Mouse (Mus musculus): ENCODE data around the gene Vwa2. TPM values are rescaled to one million over a fixed set of nuclear protein-coding genes. Genes with fewer than 3 reads are reported as not detected.

Gene Vwa2
- polyA plus RNA-seq (2015; fragmentation: Nextera tagmentation; extraction: Ambion mirVana), result 0.99 and 1.0 TPM in 2 replicates

DNA sequence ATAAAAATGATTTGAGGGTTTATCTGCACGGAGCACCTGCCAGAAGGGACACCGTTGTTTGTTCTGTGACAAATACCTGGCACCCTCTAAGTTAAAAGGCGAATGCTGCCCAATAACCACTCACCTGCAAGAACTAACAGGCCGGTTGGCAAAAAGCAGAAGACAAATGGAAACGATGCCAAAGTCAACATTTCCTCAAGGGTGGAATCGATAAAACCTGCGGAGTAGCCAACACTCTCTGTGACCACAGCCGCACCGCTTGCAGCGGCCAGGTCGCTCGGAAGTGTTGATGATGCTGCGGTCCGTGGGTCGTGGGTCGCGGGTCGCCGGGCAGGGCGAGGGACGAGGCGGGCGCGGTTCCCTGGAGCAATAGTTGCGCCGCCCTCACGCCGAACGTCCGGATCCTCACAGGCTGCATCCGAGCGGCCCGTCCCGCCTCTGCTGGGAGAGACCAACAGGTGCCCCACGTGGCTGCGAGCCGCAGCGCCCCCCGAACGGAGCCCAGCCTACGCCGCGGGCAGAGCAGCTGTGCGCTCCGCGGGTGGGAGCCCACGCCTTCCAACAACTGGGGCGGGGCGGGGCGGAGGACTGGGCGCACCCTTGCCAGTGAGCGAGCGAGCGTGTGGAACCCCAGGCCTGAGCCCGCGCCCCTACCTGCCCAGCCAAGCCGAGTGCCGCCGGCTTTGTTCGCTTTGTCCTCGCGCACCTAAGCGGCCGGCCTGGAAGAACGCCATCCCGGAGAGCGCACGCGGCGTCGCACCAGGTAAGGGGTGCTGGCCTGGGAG is at the start of gene Vwa2:
TSS of gene Vwa2 (plus strand) at position 434 of the 785 bp plus-strand sequence.
- Histone ChIP-seq H3K4me3 (ENCODE audit: low read depth, low read length) (peak within 1 kb of the TSS; percentile 43), H3K9ac (ENCODE audit: low read length) (peak within 1 kb of the TSS; percentile 27), H3K4me1 (replicated peaks; ENCODE audit: control insufficient read depth, insufficient read depth) (no peaks in the 10 kb centered on the region), H3K4me2 (replicated peaks; ENCODE audit: low read depth) (peak within 1 kb of the TSS; percentile 89), H3K36me3 (ENCODE audit: control insufficient read depth, insufficient read depth, low read length) (no peaks in the 10 kb centered on the region), H3K27me3 (ENCODE audit: control insufficient read depth, insufficient read depth, low read length) (peaks cover 9% of the 10 kb centered on the region; the same call in 1 of the 2 replicates), H3K9me3 (ENCODE audit: control insufficient read depth, low read length) (no peaks in the 10 kb centered on the region), H3K27ac (replicated peaks) (no peak within 1 kb of the TSS)
- TF ChIP-seq EP300 (optimal IDR thresholded peaks at IDR 0.05), result no peak
- TF ChIP-seq CTCF (IDR thresholded peaks at IDR 0.05; ENCODE audit: low read depth), result no peak; the same call in 1 of the 2 replicates
- DNase-seq (ENCODE audit: low spot score), result peak; percentile 71
- ATAC-seq (ENCODE audit: low FRiP score, low TSS enrichment), result peak; percentile 65
- 2% methylated on average over 58 of the region's 71 CpGs for WGBS

- H3K27me3 ChIP-seq (ENCODE audit: control insufficient read depth, insufficient read depth, low read length), result no peaks in the 10 kb centered on the region
- H3K4me1 ChIP-seq (replicated peaks; ENCODE audit: control insufficient read depth, insufficient read depth), result peaks cover 3% of the 10 kb centered on the region; the same call in 1 of the 2 replicates
- DNase-seq (ENCODE audit: low spot score), result peak; percentile 65
- TF ChIP-seq EP300 (optimal IDR thresholded peaks at IDR 0.05), result peak; percentile 70
- TF ChIP-seq CTCF (IDR thresholded peaks at IDR 0.05; ENCODE audit: low read depth), result no peak
- H3K9ac ChIP-seq (ENCODE audit: low read length), result no peak within 1 kb of the TSS
- H3K9me3 ChIP-seq (ENCODE audit: control insufficient read depth, low read length), result no peaks in the 10 kb centered on the region
- 52% methylated on average over 41 of the region's 44 CpGs for WGBS
- H3K4me2 ChIP-seq (replicated peaks; ENCODE audit: low read depth), result peak within 1 kb of the TSS; percentile 23; the same call in 1 of the 2 replicates
- H3K4me3 ChIP-seq (ENCODE audit: low read depth, low read length), result no peak within 1 kb of the TSS
- no peak within 1 kb of the TSS for H3K27ac ChIP-seq (replicated peaks)
- peak; percentile 30 for ATAC-seq (ENCODE audit: low FRiP score, low TSS enrichment)
- H3K36me3 ChIP-seq (ENCODE audit: control insufficient read depth, insufficient read depth, low read length), result no peaks in the 10 kb centered on the region
Measured at GRCm38 (mm10) chr19:56826047-56826631, 47.9 kb upstream of the Vwa2 start, which contains the start of gene Tdrd1. Gene Tdrd1, plus strand, starts transcription at chr19:56826209.

DNA sequence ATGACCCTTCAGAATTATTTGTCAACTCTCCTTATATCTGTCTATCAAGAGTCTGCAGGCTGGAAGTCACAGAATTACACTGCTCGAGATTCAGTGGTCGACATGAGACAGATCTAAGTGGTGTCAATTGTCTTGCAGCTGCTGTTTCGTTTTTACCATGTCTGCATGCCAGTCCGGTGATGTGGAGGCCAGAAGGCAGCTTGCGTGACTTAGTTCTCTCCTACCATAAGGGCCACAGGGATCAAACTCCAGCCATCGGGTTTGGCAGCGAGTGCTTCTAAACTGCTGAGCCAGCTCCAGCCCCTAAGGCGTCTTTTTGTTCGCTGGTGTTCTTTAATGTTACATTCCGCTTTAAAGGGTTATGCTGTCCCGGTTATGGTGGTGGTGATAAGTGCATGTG is 45.7 kb upstream of the Vwa2 start:
- no peak for DNase-seq (ENCODE audit: low spot score)
- H3K9me3 ChIP-seq (ENCODE audit: control insufficient read depth, low read length), result no peaks in the 10 kb centered on the region
- H3K4me1 ChIP-seq (replicated peaks; ENCODE audit: control insufficient read depth, insufficient read depth), result no peaks in the 10 kb centered on the region
- no peak for TF ChIP-seq EP300 (optimal IDR thresholded peaks at IDR 0.05)
- TF ChIP-seq CTCF (IDR thresholded peaks at IDR 0.05; ENCODE audit: low read depth), result no peak
- H3K27ac ChIP-seq (replicated peaks), result no peak overlapping the region
- no peak for ATAC-seq (ENCODE audit: low FRiP score, low TSS enrichment)
- H3K4me2 ChIP-seq (replicated peaks; ENCODE audit: low read depth), result no peak overlapping the region
- no peak overlapping the region for H3K9ac ChIP-seq (ENCODE audit: low read length)
- no peaks in the 10 kb centered on the region for H3K36me3 ChIP-seq (ENCODE audit: control insufficient read depth, insufficient read depth, low read length)
- no peaks in the 10 kb centered on the region for H3K27me3 ChIP-seq (ENCODE audit: control insufficient read depth, insufficient read depth, low read length)
- WGBS, result 86% methylated on average over 11 of the region's 11 CpGs
- H3K4me3 ChIP-seq (ENCODE audit: low read depth, low read length), result no peak overlapping the region

DNA sequence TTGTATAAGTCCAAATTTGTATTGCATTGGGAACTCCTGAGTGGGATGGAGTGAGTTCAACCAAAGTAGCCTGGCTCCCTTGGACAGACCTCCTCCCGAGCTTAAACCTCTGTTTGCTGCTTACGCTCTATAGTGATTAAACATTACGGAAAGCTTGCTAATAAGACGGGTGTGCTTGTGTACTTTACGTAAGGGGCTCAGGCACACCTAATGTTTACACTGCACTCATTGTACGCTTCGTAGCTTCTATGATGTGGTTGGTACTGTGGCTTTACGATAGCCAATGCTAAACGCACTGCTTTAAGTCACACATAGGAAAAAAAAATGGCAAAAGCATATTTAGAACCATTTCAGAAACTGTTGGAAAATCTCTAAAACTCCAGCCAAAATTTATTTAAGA is 44.8 kb upstream of the Vwa2 start:
- WGBS, result 49% methylated on average over 9 of the region's 9 CpGs
- Histone ChIP-seq H3K9ac (ENCODE audit: low read length) (no peak overlapping the region), H3K4me1 (replicated peaks; ENCODE audit: control insufficient read depth, insufficient read depth) (no peaks in the 10 kb centered on the region), H3K4me2 (replicated peaks; ENCODE audit: low read depth) (no peak overlapping the region), H3K27ac (replicated peaks) (no peak overlapping the region), H3K4me3 (ENCODE audit: low read depth, low read length) (no peak overlapping the region), H3K36me3 (ENCODE audit: control insufficient read depth, insufficient read depth, low read length) (no peaks in the 10 kb centered on the region), H3K9me3 (ENCODE audit: control insufficient read depth, low read length) (no peaks in the 10 kb centered on the region), H3K27me3 (ENCODE audit: control insufficient read depth, insufficient read depth, low read length) (no peaks in the 10 kb centered on the region)
- DNase-seq (ENCODE audit: low spot score), result peak; percentile 30
- ATAC-seq (ENCODE audit: low FRiP score, low TSS enrichment), result peak; percentile 74
- TF ChIP-seq EP300 (optimal IDR thresholded peaks at IDR 0.05), result no peak
- TF ChIP-seq CTCF (IDR thresholded peaks at IDR 0.05; ENCODE audit: low read depth), result no peak

DNA sequence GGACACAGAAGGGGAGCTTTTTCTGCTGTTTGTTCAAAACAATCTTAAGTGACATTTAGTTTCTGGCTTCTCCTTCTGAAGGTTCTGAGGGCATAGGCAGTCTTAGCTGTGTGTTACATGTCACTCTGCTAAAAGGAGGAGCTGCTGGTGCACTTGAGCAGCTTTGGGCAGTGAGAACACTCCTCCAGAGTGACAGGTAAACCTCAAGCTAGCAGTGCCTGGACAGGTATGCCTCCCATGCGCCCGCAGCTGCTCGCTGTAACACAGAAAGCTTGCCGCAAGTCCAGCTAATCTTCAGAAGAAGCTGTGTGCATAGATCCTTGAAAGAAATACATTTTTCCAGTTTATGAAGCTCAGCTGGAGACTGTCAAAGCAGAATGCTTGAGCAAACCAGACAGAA is 43.9 kb upstream of the Vwa2 start:
- Histone ChIP-seq H3K9ac (ENCODE audit: low read length) (no peak overlapping the region), H3K4me3 (ENCODE audit: low read depth, low read length) (no peak overlapping the region), H3K4me1 (replicated peaks; ENCODE audit: control insufficient read depth, insufficient read depth) (no peaks in the 10 kb centered on the region), H3K36me3 (ENCODE audit: control insufficient read depth, insufficient read depth, low read length) (no peaks in the 10 kb centered on the region), H3K27me3 (ENCODE audit: control insufficient read depth, insufficient read depth, low read length) (no peaks in the 10 kb centered on the region), H3K4me2 (replicated peaks; ENCODE audit: low read depth) (no peak overlapping the region), H3K9me3 (ENCODE audit: control insufficient read depth, low read length) (no peaks in the 10 kb centered on the region), H3K27ac (replicated peaks) (no peak overlapping the region)
- no peak for DNase-seq (ENCODE audit: low spot score)
- WGBS, result 54% methylated on average over 4 of the region's 4 CpGs
- no peak for TF ChIP-seq EP300 (optimal IDR thresholded peaks at IDR 0.05)
- no peak for TF ChIP-seq CTCF (IDR thresholded peaks at IDR 0.05; ENCODE audit: low read depth)
- no peak for ATAC-seq (ENCODE audit: low FRiP score, low TSS enrichment)

GRCm38 (mm10) chr19:56835340-56835739 is 38.7 kb upstream of the Vwa2 start:
- no peak overlapping the region for H3K4me2 ChIP-seq (replicated peaks; ENCODE audit: low read depth)
- DNase-seq (ENCODE audit: low spot score) (peak; percentile 64), ATAC-seq (ENCODE audit: low FRiP score, low TSS enrichment) (no peak)
- no peak overlapping the region for H3K27ac ChIP-seq (replicated peaks)
- H3K9ac ChIP-seq (ENCODE audit: low read length), result no peak overlapping the region
- no peak for TF ChIP-seq EP300 (optimal IDR thresholded peaks at IDR 0.05)
- TF ChIP-seq CTCF (IDR thresholded peaks at IDR 0.05; ENCODE audit: low read depth), result no peak
- H3K9me3 ChIP-seq (ENCODE audit: control insufficient read depth, low read length), result no peaks in the 10 kb centered on the region
- H3K36me3 ChIP-seq (ENCODE audit: control insufficient read depth, insufficient read depth, low read length), result no peaks in the 10 kb centered on the region
- 35% methylated on average over 9 of the region's 9 CpGs for WGBS
- H3K4me3 ChIP-seq (ENCODE audit: low read depth, low read length), result no peak overlapping the region
- no peaks in the 10 kb centered on the region for H3K4me1 ChIP-seq (replicated peaks; ENCODE audit: control insufficient read depth, insufficient read depth)
- no peaks in the 10 kb centered on the region for H3K27me3 ChIP-seq (ENCODE audit: control insufficient read depth, insufficient read depth, low read length)
